Mouse (Mus musculus) spleen, adult 2 months (tissue): Measurements from ENCODE around the gene Disp2.

ENCODE experiments used
- CTCF ChIP-seq: fragments of 200-500 bp; IDR thresholded peaks from 2 replicates; pipeline ENCODE4 v1.5.1; 2011; ENCODE audit warnings: mild to moderate bottlenecking, inconsistent platforms; ENCODE audit not compliant: insufficient read depth, insufficient read length, insufficient replicate concordance; ENCODE audit errors: extremely low read depth
- POLR2A ChIP-seq: fragments of 200-500 bp; IDR thresholded peaks from 2 replicates; pipeline ENCODE4 v1.6.1; 2011; ENCODE audit warnings: low read depth, low read length, inconsistent platforms

DNA sequence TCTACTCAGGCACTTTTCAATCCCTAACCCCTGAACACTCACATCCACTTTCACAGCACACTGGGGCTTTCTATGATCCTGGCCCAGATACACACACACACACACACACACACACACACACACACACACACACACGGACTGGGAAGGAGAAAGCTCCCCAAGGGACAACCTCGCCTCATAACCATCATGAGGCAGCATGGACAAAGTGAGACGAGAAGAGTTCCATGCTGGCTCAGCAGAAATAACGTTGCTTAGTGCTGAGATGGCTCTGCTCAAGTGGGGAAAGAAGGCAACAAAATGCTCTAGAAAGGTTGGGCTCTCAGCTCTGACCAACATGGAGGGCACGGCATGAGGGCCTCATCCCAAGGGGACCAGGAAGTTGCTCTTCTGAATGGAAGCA is 61.7 kb downstream of the Disp2 start:
- no peak for TF ChIP-seq CTCF
- TF ChIP-seq POLR2A = no peak
